Mouse (Mus musculus): ENCODE data around the gene Gm42742.
A peak's percentile ranks its signal among the peaks of the same experiment; 100 is the strongest.

The Gm42742 gene

GRCm38 (mm10) chr7:127003620-127004019 is 17.3 kb downstream of the Gm42742 start:
- no peak for DNase-seq (ENCODE audit: low read depth, low spot score)

DNA sequence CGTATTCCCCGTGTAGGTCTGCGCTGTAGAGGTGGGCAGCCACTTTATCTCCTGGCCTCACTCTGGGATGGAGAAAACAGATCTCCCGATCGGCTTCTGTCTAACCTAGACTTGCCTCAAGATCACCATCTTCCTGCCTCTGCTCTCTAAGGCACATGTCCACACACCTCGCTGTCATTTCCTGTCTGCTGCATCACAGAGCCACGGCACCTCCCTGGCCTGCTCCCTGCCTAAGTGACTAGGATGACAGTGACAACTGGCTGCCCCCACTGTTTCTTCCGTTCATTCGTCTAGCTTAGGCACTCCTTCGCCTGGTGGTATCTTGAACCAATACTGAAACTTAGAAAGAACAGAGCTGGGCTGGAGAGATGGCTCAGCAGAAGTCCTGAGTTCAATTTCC is 21.3 kb downstream of the Gm42742 start:
- DNase-seq (ENCODE audit: low read depth, low spot score), result no peak

DNA sequence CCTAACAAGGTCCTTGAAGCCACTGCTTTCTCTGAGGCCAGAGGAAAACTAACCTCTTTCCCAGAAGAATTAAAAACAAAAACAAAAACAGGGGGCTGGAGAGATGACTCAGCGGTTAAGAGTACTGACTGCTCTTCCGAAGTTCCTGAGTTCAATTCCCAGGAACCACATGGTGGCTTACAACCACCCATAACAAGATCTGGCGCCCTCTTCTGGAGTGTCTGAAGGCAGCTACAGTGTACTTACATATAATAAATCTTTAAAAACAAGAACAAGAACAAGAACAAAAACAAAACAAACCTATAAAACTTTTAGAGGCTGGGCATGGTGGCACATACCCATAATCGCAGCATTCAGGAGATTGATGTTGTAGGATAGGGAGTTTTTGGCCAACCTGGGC is 24.4 kb downstream of the Gm42742 start:
- DNase-seq (ENCODE audit: low read depth, low spot score), result no peak

- no peak for DNase-seq (ENCODE audit: low read depth, low spot score)
These were observed 32.1 kb downstream of the Gm42742 start for GRCm38 (mm10) chr7:126988816-126989215.

DNA sequence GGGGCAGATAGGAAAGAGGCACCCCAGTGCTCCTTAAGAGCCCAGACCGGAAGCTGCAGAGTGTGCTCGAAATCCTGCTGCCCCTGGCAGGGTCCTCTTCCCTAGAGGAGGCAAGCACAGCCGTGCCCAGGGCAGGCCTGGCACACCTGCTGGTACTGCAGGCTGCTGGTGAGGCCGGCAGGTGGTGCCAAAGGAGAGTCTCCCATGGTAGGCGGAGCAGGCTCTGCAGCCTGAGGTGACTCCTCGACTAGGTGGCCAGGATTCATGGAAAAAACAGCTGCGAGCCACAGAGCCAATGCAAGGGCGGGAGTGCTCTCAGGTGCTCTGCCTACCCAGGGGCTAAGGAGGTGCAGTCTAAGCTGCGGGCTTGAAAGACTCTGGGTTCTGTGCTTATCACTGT is 34.6 kb downstream of the Gm42742 start:
- no peak for DNase-seq (ENCODE audit: low read depth, low spot score)

DNA sequence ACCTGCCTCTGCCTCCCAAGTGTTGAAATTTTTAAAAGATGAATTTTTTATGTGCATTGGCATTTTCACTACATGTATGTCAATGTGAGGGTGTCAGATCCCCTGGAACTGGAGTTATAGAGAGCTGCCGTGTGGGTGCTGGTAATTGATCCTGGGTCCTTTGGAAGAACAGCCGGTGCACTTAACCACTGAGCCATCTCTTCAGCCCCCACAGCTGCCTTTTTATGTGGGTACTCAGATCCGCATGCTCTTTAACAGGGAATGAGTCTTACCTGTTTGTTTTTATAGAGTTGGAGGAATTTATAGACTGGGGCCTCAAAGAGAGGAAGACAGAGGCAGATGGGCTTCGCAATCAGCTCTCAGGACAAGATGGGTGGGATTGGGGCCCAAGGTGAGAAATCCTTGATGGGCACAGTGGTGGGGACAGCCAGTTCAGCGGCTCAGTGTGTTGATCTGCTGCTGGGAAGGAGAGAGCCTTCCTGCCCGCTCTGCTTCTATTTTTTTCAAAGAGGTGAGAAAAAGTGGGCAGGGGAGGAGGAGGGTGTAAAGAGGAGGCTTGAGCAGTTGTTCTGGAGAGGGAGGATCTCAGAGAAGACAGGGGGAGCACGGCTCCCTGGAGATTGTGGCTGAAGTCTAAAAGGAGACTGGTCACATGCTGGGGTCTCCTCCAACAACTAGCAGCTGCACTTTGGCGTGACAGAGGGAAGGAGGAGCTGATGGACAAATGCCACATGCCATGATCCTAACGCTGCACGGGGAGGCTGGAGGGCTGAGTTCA is 36.0 kb downstream of the Gm42742 start:
- peak; percentile 83 for DNase-seq (ENCODE audit: low read depth, low spot score)

DNA sequence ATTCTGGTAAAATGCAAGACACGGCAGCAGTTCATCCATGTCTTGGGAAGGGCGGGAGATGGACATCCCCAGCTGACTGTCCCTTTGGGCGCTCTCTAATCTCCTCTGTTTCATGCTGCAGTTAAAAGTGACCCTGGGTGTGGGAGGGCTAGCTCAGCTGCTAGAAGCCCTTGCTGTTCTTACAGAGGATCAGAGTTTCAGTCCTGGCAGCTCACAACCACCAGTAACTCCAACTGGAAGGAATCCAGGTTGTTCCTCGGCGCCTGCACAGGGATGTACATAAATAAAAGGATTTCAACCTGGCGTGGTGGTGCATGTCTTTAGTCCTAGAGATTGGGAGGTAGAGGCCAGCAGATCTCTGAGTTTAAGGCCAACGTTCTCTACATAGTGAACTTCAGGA is 37.8 kb downstream of the Gm42742 start:
- DNase-seq (ENCODE audit: low read depth, low spot score), result no peak

DNA sequence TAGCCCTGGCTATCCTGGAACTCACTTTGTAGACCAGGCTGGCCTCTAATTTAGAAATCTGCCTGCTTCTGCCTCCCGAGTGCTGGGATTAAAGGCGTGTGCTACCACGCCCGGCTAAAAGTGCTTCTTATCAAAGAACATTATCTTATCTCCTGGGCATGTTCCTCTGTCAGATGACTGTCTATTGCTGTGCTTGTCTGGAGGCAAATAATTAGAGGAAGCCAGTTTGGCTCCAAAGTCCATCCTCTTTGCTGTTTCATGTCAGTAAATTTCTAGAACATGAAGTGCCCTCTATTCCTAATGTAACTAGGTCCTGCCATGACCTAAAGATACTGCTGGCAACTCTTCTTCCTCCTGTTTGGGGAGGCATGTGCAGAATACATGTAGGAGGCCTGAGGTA is 38.8 kb downstream of the Gm42742 start:
- no peak for DNase-seq (ENCODE audit: low read depth, low spot score)

DNA sequence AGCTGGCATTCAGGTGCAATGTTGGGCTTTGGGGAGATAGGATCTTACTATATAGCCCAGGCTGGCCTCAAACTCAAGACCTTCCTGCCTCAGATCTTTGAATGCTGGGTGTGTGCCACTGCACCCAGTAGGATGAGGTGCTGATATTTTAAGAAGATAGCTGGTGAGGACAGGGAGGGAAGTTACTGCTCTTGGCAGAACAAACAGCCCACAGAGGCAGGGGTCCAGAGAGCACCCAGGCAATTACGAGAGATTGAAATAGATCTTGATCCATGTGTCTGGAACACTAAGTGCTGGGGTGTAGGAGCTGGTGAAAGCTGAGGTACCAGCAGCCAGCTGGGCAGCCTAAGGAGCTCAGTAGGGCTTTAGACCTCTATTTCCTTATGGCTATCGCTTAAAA is 39.3 kb downstream of the Gm42742 start:
- no peak for DNase-seq (ENCODE audit: low read depth, low spot score)

GRCm38 (mm10) chr7:126978841-126979240 is 42.1 kb downstream of the Gm42742 start:
- no peak for DNase-seq (ENCODE audit: low read depth, low spot score)

DNA sequence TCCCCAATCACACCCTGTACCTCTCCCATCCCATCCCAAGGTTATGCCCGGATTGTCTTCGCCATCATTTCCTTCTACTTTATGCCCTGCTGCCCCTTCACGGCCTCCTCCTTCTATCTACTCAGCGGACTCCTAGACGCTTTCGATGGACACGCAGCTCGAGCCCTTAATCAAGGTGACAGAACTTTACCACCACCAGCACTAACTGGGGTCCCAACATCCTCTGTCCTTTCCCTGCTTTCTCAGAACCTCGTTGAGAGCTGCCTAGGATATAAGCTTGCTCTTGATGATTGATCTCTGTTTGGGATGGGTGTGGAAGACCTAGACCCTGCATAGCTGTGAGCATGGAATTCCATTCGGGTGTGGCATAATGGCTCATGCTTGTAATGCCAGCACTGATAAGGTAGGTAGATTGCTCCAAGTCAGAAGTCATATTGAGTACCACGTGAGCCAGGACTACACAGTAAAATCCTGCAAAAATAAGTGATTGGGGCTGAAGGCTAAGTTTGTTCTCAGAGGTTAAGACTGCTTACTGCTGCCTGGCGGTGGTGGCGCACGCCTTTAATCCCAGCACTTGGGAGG is 43.9 kb downstream of the Gm42742 start:
- no peak for DNase-seq (ENCODE audit: low read depth, low spot score)

GRCm38 (mm10) chr7:126975950-126976866 is 44.7 kb downstream of the Gm42742 start, which contains the start of gene Cdiptos:
TSS of gene Cdiptos (minus strand) at chr7:126976098.
- DNase-seq (ENCODE audit: low read depth, low spot score), result peak; percentile 98

DNA sequence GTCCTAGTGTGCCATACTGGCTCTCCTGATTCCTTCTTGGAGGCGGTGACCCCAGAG is 45.2 kb downstream of the Gm42742 start, which contains the start of gene Cdipt:
Gene Cdipt (plus strand): TSS at position 22 of the 57 bp plus-strand sequence.
- DNase-seq (ENCODE audit: low read depth, low spot score), result no peak

DNA sequence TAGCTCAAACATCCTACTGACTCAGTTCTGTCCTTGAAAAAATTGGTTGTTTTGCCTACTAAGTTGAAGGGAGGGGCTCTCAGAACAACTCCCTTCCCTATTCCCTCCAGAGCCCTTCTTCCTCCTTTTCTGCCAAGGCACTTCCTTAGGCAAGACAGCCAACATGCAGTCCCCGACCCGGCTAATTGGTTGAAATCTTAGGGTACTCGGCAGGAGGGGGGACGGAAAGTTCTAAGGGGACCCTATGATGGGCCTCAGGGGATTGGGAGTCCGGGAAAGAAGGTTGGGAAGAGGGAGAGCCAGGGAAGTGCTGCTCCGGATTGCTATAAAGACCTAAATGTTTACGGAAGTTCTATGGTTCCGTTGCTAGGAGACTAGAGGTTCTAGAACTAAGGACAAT is 45.4 kb downstream of the Gm42742 start:
- no peak for DNase-seq (ENCODE audit: low read depth, low spot score)

DNA sequence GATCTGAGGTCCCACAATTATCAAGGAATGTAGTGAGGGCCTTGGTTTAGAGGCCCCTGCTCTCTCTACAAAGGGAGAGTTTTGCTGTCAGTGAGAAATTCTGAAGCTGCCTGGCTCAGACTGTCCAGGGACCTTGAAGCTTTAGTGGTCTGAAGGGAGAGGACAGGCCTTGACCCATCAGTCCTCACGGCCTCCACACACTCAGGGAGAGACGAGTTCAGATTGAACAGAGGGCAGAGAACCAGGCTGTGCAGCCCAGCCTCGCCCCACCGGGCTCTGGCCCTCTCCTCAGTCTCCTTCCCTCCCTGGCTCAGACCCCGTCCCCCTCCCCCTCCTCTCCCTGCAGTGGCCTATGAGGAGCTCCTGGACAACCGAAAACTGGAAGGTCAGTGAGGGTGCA is 53.5 kb downstream of the Gm42742 start:
- DNase-seq (ENCODE audit: low read depth, low spot score), result no peak

DNA sequence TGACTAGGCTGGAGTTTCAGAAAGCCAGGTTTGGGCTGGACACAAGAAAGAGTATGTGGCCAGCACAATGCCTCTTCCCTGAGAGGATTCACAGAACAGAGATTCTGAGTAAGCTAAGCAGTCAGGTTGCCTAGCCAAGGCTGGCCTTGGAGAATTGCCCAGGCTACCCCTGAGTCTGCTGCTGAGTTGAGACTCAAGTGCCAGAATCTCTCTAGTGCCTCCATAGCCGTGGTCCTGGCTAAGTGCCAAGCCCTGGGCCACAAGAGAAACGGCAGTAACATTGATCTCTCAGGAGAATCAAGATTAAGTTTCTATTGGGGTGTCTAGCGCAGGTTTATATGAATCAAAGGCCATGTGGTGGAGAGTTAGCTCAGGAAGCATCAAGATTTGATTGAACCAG is 55.3 kb downstream of the Gm42742 start:
- no peak for DNase-seq (ENCODE audit: low read depth, low spot score)

Data from telencephalon, adult 2 months (tissue).